Mouse (Mus musculus): ENCODE measurements around the gene Tex14. TPM values are rescaled to one million over a fixed set of nuclear protein-coding genes. Genes with fewer than 3 reads are reported as not detected.

Tex14 gene
- polyA plus RNA-seq, 1 experiment from 2014 or later, result not detected

DNA sequence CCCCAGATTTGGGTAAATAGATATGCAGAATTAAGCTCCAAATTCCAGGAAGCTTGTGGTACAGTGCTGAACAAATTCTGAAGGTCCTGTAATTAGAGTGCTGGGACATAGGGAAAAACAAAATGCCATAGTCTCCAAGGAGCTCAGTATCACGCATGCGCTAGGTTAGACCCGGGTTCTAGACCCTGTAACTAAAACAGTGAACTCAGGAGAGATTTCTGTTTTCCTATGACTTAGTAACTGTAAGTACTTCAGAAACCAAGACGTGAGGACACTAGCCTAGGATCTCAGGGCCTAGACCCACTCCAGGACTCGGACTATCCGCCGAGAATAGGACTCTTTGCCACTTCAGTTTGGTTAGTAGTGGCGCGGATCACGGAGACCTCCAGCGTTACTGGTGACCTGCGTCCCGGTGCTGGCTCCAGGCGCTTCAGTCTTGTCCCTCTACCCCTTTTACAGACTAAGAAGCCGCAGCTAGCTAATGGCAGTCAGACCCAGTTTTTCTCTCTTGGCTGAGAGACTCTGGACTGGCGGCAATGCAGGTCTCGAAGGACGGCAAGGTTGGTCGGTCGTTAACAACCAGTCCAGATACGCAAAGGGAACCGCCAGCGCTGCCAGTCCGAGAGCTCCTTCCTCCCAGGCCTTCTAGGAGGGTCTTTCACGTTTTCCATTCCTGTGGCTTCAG is 186.1 kb downstream of the Tex14 start:
- Histone ChIP-seq H3K36me3 (peaks cover 16% of the 10 kb centered on the region), H3K9me3 (replicated peaks) (no peaks in the 10 kb centered on the region), H3K4me1 (peaks cover 67% of the 10 kb centered on the region), H3K27me3 (ENCODE audit: low read depth, poor library complexity, severe bottlenecking) (no peaks in the 10 kb centered on the region), H3K27ac (replicated peaks) (peak overlapping the region; percentile 93), H3K4me3 (peak overlapping the region; percentile 93)
- DNase-seq (ENCODE audit: low spot score), result no peak
- WGBS, result 3% methylated on average over 25 of the region's 25 CpGs

GRCm38 (mm10) chr11:87591526-87592353 is 186.9 kb downstream of the Tex14 start, which contains the start of gene Mtmr4:
Gene Mtmr4 (plus strand): TSS chr11:87592162.
- H3K27ac ChIP-seq (replicated peaks), result peak within 1 kb of the TSS; percentile 93
- H3K4me1 ChIP-seq, result peaks cover 74% of the 10 kb centered on the region
- DNase-seq (ENCODE audit: low spot score), result peak; percentile 100
- H3K4me3 ChIP-seq, result peak within 1 kb of the TSS; percentile 93
- no peaks in the 10 kb centered on the region for H3K9me3 ChIP-seq (replicated peaks)
- H3K27me3 ChIP-seq (ENCODE audit: low read depth, poor library complexity, severe bottlenecking), result no peaks in the 10 kb centered on the region
- WGBS, result under 1% methylated on average over 61 of the region's 61 CpGs
- H3K36me3 ChIP-seq, result peaks cover 22% of the 10 kb centered on the region

- Histone ChIP-seq H3K36me3 (peaks cover 28% of the 10 kb centered on the region), H3K27ac (replicated peaks) (peak overlapping the region; percentile 93), H3K9me3 (replicated peaks) (no peaks in the 10 kb centered on the region), H3K27me3 (ENCODE audit: low read depth, poor library complexity, severe bottlenecking) (no peaks in the 10 kb centered on the region), H3K4me3 (peak overlapping the region; percentile 93), H3K4me1 (peaks cover 80% of the 10 kb centered on the region)
- WGBS, result under 1% methylated on average over 15 of the region's 15 CpGs
- no peak for DNase-seq (ENCODE audit: low spot score)
Measured at GRCm38 (mm10) chr11:87592354-87592695, 187.5 kb downstream of the Tex14 start.

GRCm38 (mm10) chr11:87592713-87593598 is 188.1 kb downstream of the Tex14 start:
- Histone ChIP-seq H3K9me3 (replicated peaks) (no peaks in the 10 kb centered on the region), H3K27ac (replicated peaks) (peak overlapping the region; percentile 93), H3K4me3 (peak overlapping the region; percentile 93), H3K27me3 (ENCODE audit: low read depth, poor library complexity, severe bottlenecking) (no peaks in the 10 kb centered on the region), H3K36me3 (peaks cover 34% of the 10 kb centered on the region), H3K4me1 (peaks cover 81% of the 10 kb centered on the region)
- DNase-seq (ENCODE audit: low spot score), result no peak
- 51% methylated on average over 13 of the region's 13 CpGs for WGBS

DNA sequence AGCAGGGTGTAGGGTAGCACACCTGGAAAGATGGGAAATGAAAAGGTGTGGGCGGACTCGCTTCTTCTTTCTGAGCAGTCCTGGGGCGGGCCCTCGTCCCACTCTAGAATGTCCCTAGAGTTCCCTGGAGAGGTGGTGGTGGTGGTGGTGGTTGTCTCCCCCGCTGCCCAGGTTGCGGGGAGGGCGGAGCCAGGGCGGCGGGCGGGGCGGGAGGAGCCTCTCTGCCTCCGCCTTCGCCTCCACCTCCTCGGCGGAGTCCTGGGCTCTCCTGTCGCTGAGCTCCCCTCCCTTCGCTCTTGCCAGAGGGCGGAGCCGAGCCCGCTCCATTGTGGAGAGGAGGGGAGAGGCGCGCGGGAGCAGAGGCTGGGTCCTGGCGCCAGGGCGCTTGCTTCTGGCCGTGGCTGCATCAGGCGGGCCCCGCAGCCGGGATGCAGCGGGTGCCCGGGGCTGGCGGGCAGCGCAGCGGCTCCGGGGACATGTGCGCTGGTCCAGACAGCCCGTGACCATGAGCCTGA is 190.5 kb downstream of the Tex14 start:
- 3% methylated on average over 27 of the region's 37 CpGs for WGBS
- H3K27me3 ChIP-seq (ENCODE audit: low read depth, poor library complexity, severe bottlenecking), result no peaks in the 10 kb centered on the region
- peaks cover 63% of the 10 kb centered on the region for H3K4me1 ChIP-seq
- peak overlapping the region; percentile 94 for H3K27ac ChIP-seq (replicated peaks)
- H3K36me3 ChIP-seq, result peaks cover 58% of the 10 kb centered on the region
- H3K9me3 ChIP-seq (replicated peaks), result no peaks in the 10 kb centered on the region
- DNase-seq (ENCODE audit: low spot score), result peak; percentile 89
- H3K4me3 ChIP-seq, result peak overlapping the region; percentile 84

- Histone ChIP-seq H3K4me3 (peak overlapping the region; percentile 84), H3K36me3 (peaks cover 64% of the 10 kb centered on the region), H3K27me3 (ENCODE audit: low read depth, poor library complexity, severe bottlenecking) (no peaks in the 10 kb centered on the region), H3K27ac (replicated peaks) (peak overlapping the region; percentile 94), H3K9me3 (replicated peaks) (no peaks in the 10 kb centered on the region), H3K4me1 (peaks cover 57% of the 10 kb centered on the region)
- DNase-seq (ENCODE audit: low spot score), result no peak
- WGBS, result 17% methylated on average over 7 of the region's 7 CpGs
Measured at GRCm38 (mm10) chr11:87595976-87596375, 191.1 kb downstream of the Tex14 start.

DNA sequence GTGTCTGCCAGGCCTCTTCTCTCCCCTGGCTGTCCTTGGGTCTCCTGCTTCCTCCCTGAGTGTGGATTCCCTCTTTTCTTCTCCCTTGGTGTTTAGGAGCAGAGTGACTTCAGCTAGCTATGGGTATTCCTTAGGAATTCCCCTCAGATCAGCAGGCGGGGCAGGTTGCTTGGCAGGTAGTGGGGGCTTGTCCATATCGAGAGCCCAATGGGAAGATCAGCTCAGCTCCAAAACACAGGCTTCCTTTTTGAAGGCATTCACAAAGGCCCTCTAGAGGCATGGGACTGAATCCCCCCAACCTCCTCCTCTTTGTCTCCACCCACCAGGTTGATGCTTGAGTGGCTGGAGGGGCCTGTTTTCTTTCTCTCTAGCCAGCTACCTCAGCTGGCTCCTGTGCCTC is 191.6 kb downstream of the Tex14 start:
- 46% methylated on average over 2 of the region's 2 CpGs for WGBS
- DNase-seq (ENCODE audit: low spot score), result no peak
- peaks cover 69% of the 10 kb centered on the region for H3K36me3 ChIP-seq

DNA sequence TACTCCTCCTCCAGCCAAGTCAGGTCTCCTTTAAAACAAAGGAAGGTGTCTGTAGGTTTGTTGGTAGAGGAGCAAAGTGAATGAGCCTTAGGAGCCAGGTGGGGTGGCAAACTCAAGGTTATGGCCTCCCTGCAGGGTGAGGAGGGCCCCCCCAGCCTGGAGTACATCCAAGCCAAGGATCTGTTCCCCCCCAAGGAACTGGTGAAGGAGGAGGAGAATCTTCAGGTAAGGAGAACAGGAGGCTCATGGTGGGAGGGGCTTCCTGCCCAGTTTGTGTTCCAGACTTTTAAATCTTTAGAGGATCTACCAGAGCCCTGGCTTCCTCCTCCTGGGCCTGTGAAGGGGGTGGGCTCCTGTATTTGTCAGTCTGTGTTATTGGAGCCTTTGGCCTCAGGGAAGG is 192.2 kb downstream of the Tex14 start:
- H3K4me1 ChIP-seq, result peaks cover 54% of the 10 kb centered on the region
- H3K36me3 ChIP-seq, result peaks cover 75% of the 10 kb centered on the region
- H3K27me3 ChIP-seq (ENCODE audit: low read depth, poor library complexity, severe bottlenecking), result no peaks in the 10 kb centered on the region
- H3K4me3 ChIP-seq, result peak overlapping the region; percentile 84; the same call in 1 of the 2 replicates
- no peaks in the 10 kb centered on the region for H3K9me3 ChIP-seq (replicated peaks)
- no peak for DNase-seq (ENCODE audit: low spot score)
- H3K27ac ChIP-seq (replicated peaks), result peak overlapping the region; percentile 94

More for the DNA sequence above, 191.6 kb downstream of the Tex14 start:
- Histone ChIP-seq H3K4me3 (peak overlapping the region; percentile 84), H3K9me3 (replicated peaks) (no peaks in the 10 kb centered on the region), H3K27me3 (ENCODE audit: low read depth, poor library complexity, severe bottlenecking) (no peaks in the 10 kb centered on the region), H3K27ac (replicated peaks) (peak overlapping the region; percentile 94), H3K4me1 (peaks cover 55% of the 10 kb centered on the region)

- DNase-seq (ENCODE audit: low spot score), result no peak
- 92% methylated on average over 13 of the region's 13 CpGs for WGBS
- H3K9me3 ChIP-seq (replicated peaks), result no peaks in the 10 kb centered on the region
- peaks cover 29% of the 10 kb centered on the region for H3K4me1 ChIP-seq
- H3K27ac ChIP-seq (replicated peaks), result no peak overlapping the region
- H3K36me3 ChIP-seq, result peaks cover 87% of the 10 kb centered on the region
- no peak overlapping the region for H3K4me3 ChIP-seq
- H3K27me3 ChIP-seq (ENCODE audit: low read depth, poor library complexity, severe bottlenecking), result no peaks in the 10 kb centered on the region
Measured at GRCm38 (mm10) chr11:87599395-87600089, 194.7 kb downstream of the Tex14 start.

DNA sequence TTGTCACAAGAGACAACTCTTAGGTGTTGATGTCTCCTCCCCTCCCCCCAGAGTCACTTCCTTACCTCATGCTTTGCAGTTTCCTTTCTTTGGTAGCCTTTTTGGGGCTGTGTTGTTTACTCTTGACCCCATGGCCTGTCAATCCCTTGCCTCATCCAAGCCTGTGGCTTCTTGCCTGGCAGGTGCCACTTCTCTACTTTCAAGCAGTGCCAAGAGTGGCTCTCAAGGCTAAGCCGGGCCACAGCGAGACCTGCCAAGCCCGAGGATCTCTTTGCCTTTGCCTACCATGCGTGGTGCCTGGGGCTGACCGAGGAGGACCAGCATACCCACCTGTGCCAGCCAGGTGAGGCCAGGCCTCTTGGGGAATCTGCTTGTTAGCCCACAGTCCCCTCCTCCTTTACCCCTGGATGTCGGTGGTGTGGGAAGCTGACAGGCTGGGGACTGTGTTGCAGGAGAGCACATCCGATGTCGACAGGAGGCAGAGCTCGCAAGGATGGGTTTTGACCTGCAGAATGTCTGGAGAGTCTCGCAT is 195.5 kb downstream of the Tex14 start:
- no peak for DNase-seq (ENCODE audit: low spot score)
- WGBS, result 92% methylated on average over 10 of the region's 10 CpGs

DNA sequence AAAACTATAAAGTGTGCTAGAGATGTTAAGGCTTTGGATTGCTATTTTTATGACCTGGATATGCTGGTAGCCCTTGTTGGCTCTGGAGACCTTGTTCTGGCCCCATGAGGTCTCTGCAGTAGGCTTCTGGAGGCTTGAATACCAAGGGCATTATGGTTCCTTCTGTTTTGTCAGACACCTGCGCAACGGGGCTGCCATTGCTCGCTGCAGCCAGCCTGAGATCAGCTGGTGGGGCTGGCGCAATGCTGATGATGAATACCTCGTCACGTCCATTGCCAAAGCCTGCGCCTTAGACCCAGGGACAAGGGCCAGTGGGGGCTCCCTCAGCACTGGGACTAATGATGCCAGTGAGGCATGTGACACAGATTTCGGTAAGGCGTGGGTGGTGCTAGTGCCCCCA is 197.4 kb downstream of the Tex14 start:
- Histone ChIP-seq H3K27ac (replicated peaks) (no peak overlapping the region), H3K4me1 (peaks cover 2% of the 10 kb centered on the region), H3K27me3 (ENCODE audit: low read depth, poor library complexity, severe bottlenecking) (no peaks in the 10 kb centered on the region), H3K9me3 (replicated peaks) (no peaks in the 10 kb centered on the region), H3K36me3 (peaks cover 100% of the 10 kb centered on the region), H3K4me3 (no peak overlapping the region)
- 98% methylated on average over 9 of the region's 9 CpGs for WGBS
- DNase-seq (ENCODE audit: low spot score), result no peak

More for the DNA sequence above, 195.5 kb downstream of the Tex14 start:
- H3K36me3 ChIP-seq, result peaks cover 93% of the 10 kb centered on the region
- H3K4me1 ChIP-seq, result peaks cover 21% of the 10 kb centered on the region
- no peaks in the 10 kb centered on the region for H3K27me3 ChIP-seq (ENCODE audit: low read depth, poor library complexity, severe bottlenecking)
- no peak overlapping the region for H3K27ac ChIP-seq (replicated peaks)
- H3K9me3 ChIP-seq (replicated peaks), result no peaks in the 10 kb centered on the region
- no peak overlapping the region for H3K4me3 ChIP-seq
